Mouse (Mus musculus): ENCODE measurements around the gene Hcn2.

- no peak for TF ChIP-seq EP300 (IDR thresholded peaks at IDR 0.05; ENCODE audit: low read depth)
- no peak for TF ChIP-seq CTCF (IDR thresholded peaks at IDR 0.05; ENCODE audit: low read depth)
Measured at GRCm38 (mm10) chr10:79780664-79781015, 64.2 kb downstream of the Hcn2 start.
